Mouse (Mus musculus) midbrain, embryonic 13.5 days (tissue): ENCODE results near the gene Ccdc137. TPM values are rescaled to one million over a fixed set of nuclear protein-coding genes. Genes with fewer than 3 reads are reported as not detected.
A peak's percentile ranks its signal among the peaks of the same experiment; 100 is the strongest.

ENCODE experiments used
- ATAC-seq: fragments of 200-750 bp; cut with Nextera tagmentation; 2 replicates; pipeline ENCODE4 v1.8.0; 2017; ENCODE audit warnings: mild to moderate bottlenecking, moderate TSS enrichment, moderate library complexity
- H3K27ac ChIP-seq: fragments of 300-500 bp; sonication (generic); 2 replicates; pipeline ENCODE4 v1.5.1; 2015; ENCODE audit warnings: inconsistent platforms, mild to moderate bottlenecking, moderate library complexity
- H3K27me3 ChIP-seq: fragments of 300-500 bp; sonication (generic); 2 replicates; pipeline ENCODE4 v1.6.1; 2015; ENCODE audit warnings: mild to moderate bottlenecking, inconsistent platforms
- H3K36me3 ChIP-seq: fragments of 300-500 bp; sonication (generic); 2 replicates; pipeline ENCODE4 v1.6.1; 2015; ENCODE audit warnings: mild to moderate bottlenecking, inconsistent platforms
- H3K4me1 ChIP-seq: fragments of 300-500 bp; sonication (generic); replicated peaks from 2 replicates; pipeline ENCODE4 v1.6.1; 2015; ENCODE audit warnings: inconsistent platforms
- H3K4me2 ChIP-seq: fragments of 300-500 bp; sonication (generic); replicated peaks from 2 replicates; pipeline ENCODE4 v1.6.1; 2015; ENCODE audit warnings: moderate library complexity, mild to moderate bottlenecking, inconsistent platforms
- H3K4me3 ChIP-seq: fragments of 300-500 bp; sonication (generic); replicated peaks from 2 replicates; pipeline ENCODE4 v1.5.1; 2015; ENCODE audit warnings: mild to moderate bottlenecking, inconsistent platforms
- H3K9ac ChIP-seq: fragments of 300-500 bp; sonication (generic); replicated peaks from 2 replicates; pipeline ENCODE4 v1.6.1; 2015; ENCODE audit warnings: mild to moderate bottlenecking, inconsistent platforms
- H3K9me3 ChIP-seq: fragments of 300-500 bp; sonication (generic); 2 replicates; pipeline ENCODE4 v1.6.1; 2016; ENCODE audit warnings: mild to moderate bottlenecking, inconsistent platforms
- WGBS: fragments of 180-500 bp; shearing (Covaris S2); methylation state at CpG from one replicate; pipeline ENCODE4 v1.1.7; 2015; 5-methylcytosine and 5-hydroxymethylcytosine counted together
- polyA plus RNA-seq: library from polyadenylated mRNA; unstranded; fragments of >200 nt; fragmentation: Nextera tagmentation; extraction: Ambion mirVana; gene quantifications from 2 replicates; pipeline ENCODE4 v1.2.1, GENCODE M21; 2015

Gene Ccdc137
- polyA plus RNA-seq, 1 experiment from 2014 or later = 28.7 TPM

GRCm38 (mm10) chr11:120442765-120443280 is 15.1 kb upstream of the Ccdc137 start:
- H3K9me3 ChIP-seq = no peaks in the 10 kb centered on the region
- no peak overlapping the region for H3K9ac ChIP-seq

GRCm38 (mm10) chr11:120444106-120444505 is 13.8 kb upstream of the Ccdc137 start:
- no peak overlapping the region for H3K4me3 ChIP-seq
- no peaks in the 10 kb centered on the region for H3K36me3 ChIP-seq
- 69% methylated on average over 6 of the region's 6 CpGs for WGBS

More at GRCm38 (mm10) chr11:120442765-120443280, 15.1 kb upstream of the Ccdc137 start:
- Histone ChIP-seq H3K27me3 (no peaks in the 10 kb centered on the region), H3K36me3 (no peaks in the 10 kb centered on the region), H3K4me1 (no peaks in the 10 kb centered on the region), H3K4me2 (no peak overlapping the region), H3K4me3 (no peak overlapping the region), H3K27ac (no peak overlapping the region)
- no peak for ATAC-seq
- 86% methylated on average over 3 of the region's 3 CpGs for WGBS

GRCm38 (mm10) chr11:120445475-120445874 is 12.4 kb upstream of the Ccdc137 start:
- no peak overlapping the region for H3K4me3 ChIP-seq
- H3K9me3 ChIP-seq = no peaks in the 10 kb centered on the region
- WGBS = 92% methylated on average over 3 of the region's 3 CpGs
- H3K4me2 ChIP-seq = no peak overlapping the region
- H3K9ac ChIP-seq = 0 out of 2 replicates have a peak overlapping the region, but pooled peaks have one; percentile 4
- no peak overlapping the region for H3K27ac ChIP-seq
- ATAC-seq = no peak
- H3K36me3 ChIP-seq = no peaks in the 10 kb centered on the region
- H3K27me3 ChIP-seq = no peaks in the 10 kb centered on the region
- no peaks in the 10 kb centered on the region for H3K4me1 ChIP-seq

More at GRCm38 (mm10) chr11:120444106-120444505, 13.8 kb upstream of the Ccdc137 start:
- Histone ChIP-seq H3K9me3 (no peaks in the 10 kb centered on the region), H3K4me1 (no peaks in the 10 kb centered on the region), H3K9ac (no peak overlapping the region), H3K4me2 (no peak overlapping the region), H3K27ac (no peak overlapping the region), H3K27me3 (no peaks in the 10 kb centered on the region)
- no peak for ATAC-seq

GRCm38 (mm10) chr11:120447179-120447578 is 10.7 kb upstream of the Ccdc137 start:
- Histone ChIP-seq H3K27me3 (no peaks in the 10 kb centered on the region), H3K4me1 (no peaks in the 10 kb centered on the region), H3K27ac (no peak overlapping the region), H3K4me3 (no peak overlapping the region), H3K4me2 (no peak overlapping the region), H3K9me3 (no peaks in the 10 kb centered on the region), H3K9ac (no peak overlapping the region), H3K36me3 (no peaks in the 10 kb centered on the region)
- no peak for ATAC-seq
- WGBS = 81% methylated on average over 7 of the region's 7 CpGs

- Histone ChIP-seq H3K9ac (no peak overlapping the region), H3K27ac (no peak overlapping the region), H3K27me3 (no peaks in the 10 kb centered on the region), H3K4me1 (peaks cover 10% of the 10 kb centered on the region), H3K9me3 (no peaks in the 10 kb centered on the region), H3K36me3 (0 out of 2 replicates have a peak, but pooled peaks cover 3% of the 10 kb centered on the region), H3K4me3 (no peak overlapping the region), H3K4me2 (no peak overlapping the region)
- no peak for ATAC-seq
- 46% methylated on average over 3 of the region's 3 CpGs for WGBS
These were observed 5.7 kb upstream of the Ccdc137 start for GRCm38 (mm10) chr11:120452246-120452645.

GRCm38 (mm10) chr11:120453306-120453705 is 4.6 kb upstream of the Ccdc137 start, which contains the start of gene Pde6g:
Gene Pde6g (minus strand): TSS chr11:120453500.
- Histone ChIP-seq H3K27ac (no peak within 1 kb of the TSS), H3K9me3 (no peaks in the 10 kb centered on the region), H3K36me3 (0 out of 2 replicates have a peak, but pooled peaks cover 3% of the 10 kb centered on the region), H3K4me3 (no peak within 1 kb of the TSS), H3K4me2 (no peak within 1 kb of the TSS), H3K4me1 (peaks cover 13% of the 10 kb centered on the region), H3K27me3 (no peaks in the 10 kb centered on the region), H3K9ac (no peak within 1 kb of the TSS)
- ATAC-seq = no peak
- WGBS = 89% methylated on average over 4 of the region's 4 CpGs

GRCm38 (mm10) chr11:120454965-120455364 is 3.0 kb upstream of the Ccdc137 start:
- peaks cover 25% of the 10 kb centered on the region for H3K4me1 ChIP-seq
- H3K9me3 ChIP-seq = no peaks in the 10 kb centered on the region
- peaks cover 9% of the 10 kb centered on the region for H3K36me3 ChIP-seq
- no peak overlapping the region for H3K4me2 ChIP-seq
- 93% methylated on average over 4 of the region's 4 CpGs for WGBS
- H3K4me3 ChIP-seq = no peak overlapping the region
- no peak overlapping the region for H3K27ac ChIP-seq
- ATAC-seq = no peak
- H3K27me3 ChIP-seq = no peaks in the 10 kb centered on the region
- H3K9ac ChIP-seq = no peak overlapping the region

- no peaks in the 10 kb centered on the region for H3K9me3 ChIP-seq
- WGBS = 93% methylated on average over 7 of the region's 7 CpGs
- H3K4me3 ChIP-seq = no peak overlapping the region
- no peak overlapping the region for H3K4me2 ChIP-seq
- no peak overlapping the region for H3K27ac ChIP-seq
- H3K4me1 ChIP-seq = peaks cover 25% of the 10 kb centered on the region
- ATAC-seq = no peak
- no peaks in the 10 kb centered on the region for H3K27me3 ChIP-seq
- peaks cover 12% of the 10 kb centered on the region for H3K36me3 ChIP-seq
- no peak overlapping the region for H3K9ac ChIP-seq
These were observed 2.5 kb upstream of the Ccdc137 start for GRCm38 (mm10) chr11:120455413-120455812.

- Histone ChIP-seq H3K4me2 (peak overlapping the region; percentile 95), H3K9ac (peak overlapping the region; percentile 89), H3K4me3 (peak overlapping the region; percentile 80), H3K9me3 (no peaks in the 10 kb centered on the region), H3K36me3 (peaks cover 30% of the 10 kb centered on the region), H3K27me3 (no peaks in the 10 kb centered on the region), H3K4me1 (peaks cover 25% of the 10 kb centered on the region), H3K27ac (0 out of 2 replicates have a peak overlapping the region, but pooled peaks have one; percentile 71)
- no peak for ATAC-seq
- WGBS = 41% methylated on average over 14 of the region's 14 CpGs
These were observed 545 bp upstream of the Ccdc137 start for GRCm38 (mm10) chr11:120457370-120457769.

- H3K4me3 ChIP-seq = peak overlapping the region; percentile 80
- H3K9ac ChIP-seq = peak overlapping the region; percentile 89
- H3K36me3 ChIP-seq = peaks cover 47% of the 10 kb centered on the region
- peak overlapping the region; percentile 95 for H3K4me2 ChIP-seq
- no peaks in the 10 kb centered on the region for H3K9me3 ChIP-seq
- 77% methylated on average over 6 of the region's 6 CpGs for WGBS
- H3K27me3 ChIP-seq = no peaks in the 10 kb centered on the region
- no peak for ATAC-seq
- no peak overlapping the region for H3K27ac ChIP-seq
- peaks cover 25% of the 10 kb centered on the region for H3K4me1 ChIP-seq
These were observed 1.1 kb downstream of the Ccdc137 start for GRCm38 (mm10) chr11:120458847-120459597.

GRCm38 (mm10) chr11:120463536-120463935 is 5.6 kb downstream of the Ccdc137 start:
- 91% methylated on average over 2 of the region's 2 CpGs for WGBS
- Histone ChIP-seq H3K27ac (no peak overlapping the region), H3K4me1 (peaks cover 30% of the 10 kb centered on the region), H3K9ac (no peak overlapping the region), H3K4me3 (no peak overlapping the region), H3K9me3 (no peaks in the 10 kb centered on the region), H3K36me3 (peaks cover 60% of the 10 kb centered on the region), H3K27me3 (no peaks in the 10 kb centered on the region), H3K4me2 (no peak overlapping the region)
- ATAC-seq = no peak

GRCm38 (mm10) chr11:120464365-120464764 is 6.5 kb downstream of the Ccdc137 start:
- Histone ChIP-seq H3K27me3 (no peaks in the 10 kb centered on the region), H3K4me2 (no peak overlapping the region), H3K9me3 (no peaks in the 10 kb centered on the region), H3K4me3 (no peak overlapping the region), H3K9ac (no peak overlapping the region), H3K27ac (no peak overlapping the region), H3K36me3 (peaks cover 65% of the 10 kb centered on the region), H3K4me1 (peaks cover 27% of the 10 kb centered on the region)
- no peak for ATAC-seq
- 83% methylated on average over 5 of the region's 5 CpGs for WGBS
